Mouse (Mus musculus) cerebellum, adult 2 months (tissue): ENCODE data around the gene Lrrk1.

Experiments
- CTCF ChIP-seq: fragments of 200-500 bp; IDR thresholded peaks from 2 replicates; pipeline ENCODE4 v1.5.1; 2011; ENCODE audit warnings: low read depth, mild to moderate bottlenecking, control low read depth, low read length, moderate library complexity, borderline replicate concordance; ENCODE audit not compliant: insufficient read depth
- POLR2A ChIP-seq: fragments of 200-500 bp; IDR thresholded peaks from 2 replicates; pipeline ENCODE4 v1.6.1; 2011; ENCODE audit warnings: low read length, control low read depth, borderline replicate concordance; ENCODE audit not compliant: insufficient read depth

- TF ChIP-seq CTCF (no peak), POLR2A (no peak)
Observed at GRCm38 (mm10) chr7:66223731-66224130, 164.4 kb downstream of the Lrrk1 start.
